Mouse (Mus musculus) thymus, adult 2 months (tissue): ENCODE results near the gene Caskin2. TPM values are rescaled to one million over a fixed set of nuclear protein-coding genes. Genes with fewer than 3 reads are reported as not detected.

Source experiments
- DNase-seq: peaks from one replicate; pipeline ENCODE4 v3.0.0; 2021
- H3K27ac ChIP-seq: fragments of 200-500 bp; 2 replicates; pipeline ENCODE4 v1.5.1; 2012; ENCODE audit warnings: low read length, control low read depth; ENCODE audit not compliant: control insufficient read depth, insufficient read depth
- H3K27me3 ChIP-seq: fragments of 200-500 bp; 2 replicates; pipeline ENCODE4 v1.6.1; 2012; ENCODE audit warnings: mild to moderate bottlenecking, low read length, moderate library complexity, mixed read lengths; ENCODE audit not compliant: control insufficient read depth, insufficient read depth
- H3K36me3 ChIP-seq: fragments of 200-500 bp; 2 replicates; pipeline ENCODE4 v1.6.1; 2012; ENCODE audit warnings: mild to moderate bottlenecking, low read length, moderate library complexity; ENCODE audit not compliant: control insufficient read depth, insufficient read depth
- H3K4me1 ChIP-seq: fragments of 200-500 bp; replicated peaks from 2 replicates; pipeline ENCODE4 v1.6.1; 2012; ENCODE audit warnings: low read length; ENCODE audit not compliant: control insufficient read depth, insufficient read depth
- H3K4me3 ChIP-seq: fragments of 200-500 bp; 2 replicates; pipeline ENCODE4 v1.5.1; 2012; ENCODE audit warnings: mild to moderate bottlenecking, low read length, control low read depth, moderate library complexity; ENCODE audit not compliant: control insufficient read depth, insufficient read depth
- CTCF ChIP-seq: fragments of 200-500 bp; IDR thresholded peaks from 2 replicates; pipeline ENCODE4 v1.5.1; 2012; ENCODE audit warnings: mild to moderate bottlenecking, control low read depth, low read length, moderate library complexity, borderline replicate concordance; ENCODE audit not compliant: control insufficient read depth, poor library complexity, insufficient read depth; ENCODE audit errors: extremely low read depth
- POLR2A ChIP-seq: fragments of 200-500 bp; IDR thresholded peaks from 2 replicates; pipeline ENCODE4 v1.6.1; 2012; ENCODE audit warnings: mild to moderate bottlenecking, low read length, control low read depth, moderate library complexity; ENCODE audit not compliant: control insufficient read depth, poor library complexity, insufficient read depth; ENCODE audit errors: extremely low read depth
- WGBS: fragments of 180-500 bp; shearing (Covaris S2); methylation state at CpG from one replicate; pipeline ENCODE4 v1.1.7; 2018; 5-methylcytosine and 5-hydroxymethylcytosine counted together
- polyA plus RNA-seq: library from polyadenylated mRNA; depleted of rRNA; stranded (reverse); fragments of >200 nt; gene quantifications from 2 replicates; pipeline ENCODE4 v1.2.3, GENCODE M21; 2012

The Caskin2 gene
- polyA plus RNA-seq, 1 experiment, result 15.4 TPM

- no peaks in the 10 kb centered on the region for H3K36me3 ChIP-seq
- no peak overlapping the region for H3K4me3 ChIP-seq
- no peaks in the 10 kb centered on the region for H3K27me3 ChIP-seq
- WGBS, result 95% methylated on average over 11 of the region's 11 CpGs
- DNase-seq, result no peak
- peaks cover 12% of the 10 kb centered on the region for H3K4me1 ChIP-seq
- no peak overlapping the region for H3K27ac ChIP-seq
- TF ChIP-seq POLR2A, result no peak
- TF ChIP-seq CTCF, result no peak
These were observed 5.5 kb downstream of the Caskin2 start for GRCm38 (mm10) chr11:115807971-115808370.

GRCm38 (mm10) chr11:115807306-115807705 is 6.1 kb downstream of the Caskin2 start:
- TF ChIP-seq CTCF, result no peak
- no peak for TF ChIP-seq POLR2A
- Histone ChIP-seq H3K4me1 (peaks cover 7% of the 10 kb centered on the region; the same call in 1 of the 2 replicates), H3K4me3 (no peak overlapping the region), H3K27me3 (no peaks in the 10 kb centered on the region), H3K27ac (no peak overlapping the region), H3K36me3 (no peaks in the 10 kb centered on the region)
- 95% methylated on average over 6 of the region's 6 CpGs for WGBS
- DNase-seq, result no peak

GRCm38 (mm10) chr11:115806154-115806553 is 7.3 kb downstream of the Caskin2 start:
- TF ChIP-seq POLR2A (no peak), CTCF (no peak)
- 86% methylated on average over 10 of the region's 10 CpGs for WGBS
- H3K27ac ChIP-seq, result no peak overlapping the region
- H3K27me3 ChIP-seq, result no peaks in the 10 kb centered on the region
- peaks cover 7% of the 10 kb centered on the region; the same call in 1 of the 2 replicates for H3K4me1 ChIP-seq
- DNase-seq, result no peak
- no peaks in the 10 kb centered on the region for H3K36me3 ChIP-seq
- H3K4me3 ChIP-seq, result no peak overlapping the region

GRCm38 (mm10) chr11:115805005-115805404 is 8.4 kb downstream of the Caskin2 start:
- H3K36me3 ChIP-seq, result no peaks in the 10 kb centered on the region

GRCm38 (mm10) chr11:115803072-115803709 is 10.2 kb downstream of the Caskin2 start:
- H3K36me3 ChIP-seq, result peaks cover under 1% of the 10 kb centered on the region; the same call in 1 of the 2 replicates
- H3K4me1 ChIP-seq, result no peaks in the 10 kb centered on the region
- no peak overlapping the region for H3K4me3 ChIP-seq
- TF ChIP-seq POLR2A (no peak), CTCF (no peak)
- no peak overlapping the region for H3K27ac ChIP-seq
- DNase-seq, result no peak
- 96% methylated on average over 24 of the region's 24 CpGs for WGBS
- no peaks in the 10 kb centered on the region for H3K27me3 ChIP-seq

More at GRCm38 (mm10) chr11:115805005-115805404, 8.4 kb downstream of the Caskin2 start:
- DNase-seq, result no peak
- Histone ChIP-seq H3K27me3 (no peaks in the 10 kb centered on the region), H3K4me1 (peaks cover 7% of the 10 kb centered on the region; the same call in 1 of the 2 replicates), H3K27ac (no peak overlapping the region), H3K4me3 (no peak overlapping the region)
- WGBS, result 97% methylated on average over 7 of the region's 7 CpGs
- TF ChIP-seq CTCF (no peak), POLR2A (no peak)

- no peak for DNase-seq
- TF ChIP-seq POLR2A (no peak), CTCF (no peak)
- Histone ChIP-seq H3K27me3 (no peaks in the 10 kb centered on the region), H3K4me1 (no peaks in the 10 kb centered on the region), H3K36me3 (peaks cover 3% of the 10 kb centered on the region; the same call in 1 of the 2 replicates), H3K27ac (no peak overlapping the region), H3K4me3 (no peak overlapping the region)
- WGBS, result 95% methylated on average over 18 of the region's 18 CpGs
These were observed 12.5 kb downstream of the Caskin2 start for GRCm38 (mm10) chr11:115800981-115801380.
